Mouse (Mus musculus) left cerebral cortex, adult 18-20 months (tissue): ENCODE data around the gene Tmem132b. TPM values are rescaled to one million over a fixed set of nuclear protein-coding genes. Genes with fewer than 3 reads are reported as not detected.

Source experiments
- DNase-seq, 2 experiments: peaks; one replicate each; pipeline ENCODE4 v3.0.0; 2021 to 2022; ENCODE audit warnings: low spot score in 2 of 2, mixed read lengths in 1 of 2
- total RNA-seq, 2 experiments: library from RNA; stranded (reverse); gene quantifications; 2 replicates each; pipeline ENCODE4 v1.2.3; 2021

The Tmem132b gene
- total RNA-seq, 2 experiments from 2014 or later, result 116 to 123 TPM

GRCm38 (mm10) chr5:125574886-125575285 lies 43.3 kb downstream of the Tmem132b start:
- DNase-seq, result no peak

GRCm38 (mm10) chr5:125575866-125576265 lies 44.3 kb downstream of the Tmem132b start:
- DNase-seq, result no peak

- DNase-seq, result peak; percentile 87 to 92
Measured at GRCm38 (mm10) chr5:125578661-125579060, 47.1 kb downstream of the Tmem132b start.

GRCm38 (mm10) chr5:125579153-125579552 lies 47.6 kb downstream of the Tmem132b start:
- no peak for DNase-seq

GRCm38 (mm10) chr5:125583298-125583697 lies 51.7 kb downstream of the Tmem132b start:
- no peak for DNase-seq

- peak; percentile 40 to 56 for DNase-seq
Measured at GRCm38 (mm10) chr5:125583836-125584235, 52.3 kb downstream of the Tmem132b start.

GRCm38 (mm10) chr5:125585211-125585610 lies 53.6 kb downstream of the Tmem132b start:
- DNase-seq, result peak in 1 of 2 experiments; percentile 41

GRCm38 (mm10) chr5:125588203-125588602 lies 56.6 kb downstream of the Tmem132b start:
- no peak for DNase-seq

- peak in 1 of 2 experiments; percentile 34 for DNase-seq
Measured at GRCm38 (mm10) chr5:125588876-125589667, 57.5 kb downstream of the Tmem132b start.

- DNase-seq, result no peak
Measured at GRCm38 (mm10) chr5:125598056-125598455, 66.5 kb downstream of the Tmem132b start.

GRCm38 (mm10) chr5:125607146-125607545 lies 75.6 kb downstream of the Tmem132b start:
- DNase-seq, result no peak

GRCm38 (mm10) chr5:125609968-125610367 lies 78.4 kb downstream of the Tmem132b start:
- DNase-seq, result no peak

GRCm38 (mm10) chr5:125612460-125612859 lies 80.9 kb downstream of the Tmem132b start:
- no peak for DNase-seq

GRCm38 (mm10) chr5:125613136-125613535 lies 81.6 kb downstream of the Tmem132b start:
- DNase-seq, result no peak

GRCm38 (mm10) chr5:125614348-125614747 lies 82.8 kb downstream of the Tmem132b start:
- peak in 1 of 2 experiments; percentile 60 for DNase-seq

- DNase-seq, result no peak
Measured at GRCm38 (mm10) chr5:125617050-125617449, 85.5 kb downstream of the Tmem132b start.

GRCm38 (mm10) chr5:125627816-125628348 lies 96.3 kb downstream of the Tmem132b start:
- DNase-seq, result peak; percentile 21 to 43

- DNase-seq, result no peak
Measured at GRCm38 (mm10) chr5:125634666-125635065, 103.1 kb downstream of the Tmem132b start.

- DNase-seq, result no peak
Measured at GRCm38 (mm10) chr5:125640966-125641365, 109.4 kb downstream of the Tmem132b start.

- DNase-seq, result peak in 1 of 2 experiments; percentile 28
Measured at GRCm38 (mm10) chr5:125641531-125642147, 110.1 kb downstream of the Tmem132b start.

- no peak for DNase-seq
Measured at GRCm38 (mm10) chr5:125648236-125648635, 116.7 kb downstream of the Tmem132b start.

GRCm38 (mm10) chr5:125649982-125650381 lies 118.4 kb downstream of the Tmem132b start:
- no peak for DNase-seq
